Mouse (Mus musculus): ENCODE data around the gene Zfp346. TPM values are rescaled to one million over a fixed set of nuclear protein-coding genes. Genes with fewer than 3 reads are reported as not detected.

The Zfp346 gene
- total RNA-seq, 1 experiment from 2014 or later: 44.7 TPM

Other genes starting within 250 kb of the Zfp346 start
- 7.2 and 8.5 TPM in 2 replicates for gene Unc5a, start 155.9 kb upstream of the Zfp346 start, total RNA-seq (2021)
- gene Hk3, start 83.9 kb upstream of the Zfp346 start, total RNA-seq (2021): 1.3 and 1.8 TPM in 2 replicates
- gene Uimc1, start 5.0 kb upstream of the Zfp346 start, total RNA-seq (2021): 26.1 and 33.5 TPM in 2 replicates
- not detected in 2 replicates for gene Gm17617, start 28.2 kb downstream of the Zfp346 start, total RNA-seq (2021)
- gene Fgfr4, start 47.3 kb downstream of the Zfp346 start, total RNA-seq (2021): 39.2 and 46.7 TPM in 2 replicates
- gene Nsd1, start 104.5 kb downstream of the Zfp346 start, total RNA-seq (2021): 120 and 132 TPM in 2 replicates
- 170 and 174 TPM in 2 replicates for gene Prelid1, start 215.2 kb downstream of the Zfp346 start, total RNA-seq (2021)
- 53.7 and 60.7 TPM in 2 replicates for gene Rab24, start 216.6 kb downstream of the Zfp346 start, total RNA-seq (2021)
- 10.0 and 10.9 TPM in 2 replicates for gene Mxd3, start 224.5 kb downstream of the Zfp346 start, total RNA-seq (2021)